9 mouse cellular contexts compared by ENCODE assay signal in genomic region chr2:11765694-11766093, GRCm38 (mm10). TPM values are rescaled to one million over a fixed set of nuclear protein-coding genes. Genes with fewer than 3 reads are reported as not detected.
A peak's percentile ranks its signal among the peaks of the same experiment; 100 is the strongest.
DNase-seq lines count a peak whose midpoint lies in the region; ATAC-seq and TF ChIP-seq lines count a peak whose summit lies in the region.
"Had no signal": no experiment of that assay in that cellular context is flagged by ENCODE, and none has a peak within 500 bp of the region (broad histone marks: within the 10 kb centered on the region; RNA-seq: fewer than 3 reads in every experiment).

No protein-coding gene starts in this region.

- H3K4me2 ChIP-seq in forebrain, embryonic 15.5 days (replicated peaks) = no peak overlapping the region
- no peak overlapping the region for H3K4me2 ChIP-seq in forebrain, embryonic 12.5 days
- H3K4me2 ChIP-seq in lung, embryonic 15.5 days = no peak overlapping the region
- H3K4me2 ChIP-seq in forebrain, embryonic 16.5 days (ENCODE audit: low read length) = no peak overlapping the region

- no peak for TF ChIP-seq CTCF in lung, adult 2 months (IDR thresholded peaks at IDR 0.05; ENCODE audit: insufficient read depth, low read length)

- no peak for TF ChIP-seq POLR2A in lung, adult 2 months (IDR thresholded peaks at IDR 0.05; ENCODE audit: borderline replicate concordance, extremely low read depth, low read depth, low read length)

- WGBS in forebrain, embryonic 15.5 days = 48% methylated on average over 4 of the region's 4 CpGs
- WGBS in forebrain, embryonic 12.5 days = 86% methylated on average over 4 of the region's 4 CpGs
- 72% methylated on average over 4 of the region's 4 CpGs for WGBS in lung, embryonic 15.5 days
- WGBS in lung, adult 2 months = 56% methylated on average over 4 of the region's 4 CpGs
- WGBS in forebrain, embryonic 16.5 days = 52% methylated on average over 4 of the region's 4 CpGs

- H3K27ac ChIP-seq in forebrain, embryonic 15.5 days (replicated peaks) = no peak overlapping the region
- H3K27ac ChIP-seq in forebrain, embryonic 12.5 days = no peak overlapping the region
- no peak overlapping the region for H3K27ac ChIP-seq in lung, embryonic 15.5 days
- no peak overlapping the region for H3K27ac ChIP-seq in forebrain, embryonic 16.5 days (ENCODE audit: low read length)
- H3K27ac ChIP-seq: limb, embryonic 10.5 days had no signal

- peaks cover 66% of the 10 kb centered on the region for H3K36me3 ChIP-seq in forebrain, embryonic 15.5 days
- peaks cover 76% of the 10 kb centered on the region for H3K36me3 ChIP-seq in forebrain, embryonic 12.5 days (replicated peaks)
- peaks cover 73% of the 10 kb centered on the region for H3K36me3 ChIP-seq in lung, embryonic 15.5 days
- peaks cover 44% of the 10 kb centered on the region for H3K36me3 ChIP-seq in forebrain, embryonic 16.5 days (ENCODE audit: control insufficient read depth, insufficient read depth)

- no peaks in the 10 kb centered on the region for H3K27me3 ChIP-seq in forebrain, embryonic 15.5 days
- no peaks in the 10 kb centered on the region for H3K27me3 ChIP-seq in forebrain, embryonic 12.5 days
- no peaks in the 10 kb centered on the region for H3K27me3 ChIP-seq in lung, embryonic 15.5 days
- H3K27me3 ChIP-seq in forebrain, embryonic 16.5 days (replicated peaks; ENCODE audit: control insufficient read depth, insufficient read depth, low read length) = no peaks in the 10 kb centered on the region

- peak; percentile 89 for ATAC-seq in forebrain, embryonic 15.5 days (replicated peaks)
- no peak for ATAC-seq in forebrain, embryonic 12.5 days (ENCODE audit: low FRiP score)
- ATAC-seq in lung, embryonic 15.5 days (ENCODE audit: borderline replicate concordance, extremely low read depth, low FRiP score, low TSS enrichment) = peak; percentile 52; the same call in 1 of the 2 replicates
- ATAC-seq in forebrain, embryonic 16.5 days = peak; percentile 84
- no peak for ATAC-seq in megakaryocyte, adult 5-6 weeks (ENCODE audit: poor library complexity, severe bottlenecking)

- no peaks in the 10 kb centered on the region for H3K9me3 ChIP-seq in forebrain, embryonic 15.5 days
- H3K9me3 ChIP-seq in forebrain, embryonic 12.5 days = no peaks in the 10 kb centered on the region
- H3K9me3 ChIP-seq in lung, embryonic 15.5 days = no peaks in the 10 kb centered on the region
- H3K9me3 ChIP-seq in forebrain, embryonic 16.5 days (ENCODE audit: control insufficient read depth, low read length) = no peaks in the 10 kb centered on the region
- H3K9me3 ChIP-seq: limb, embryonic 10.5 days had no signal

- H3K9ac ChIP-seq in forebrain, embryonic 15.5 days (replicated peaks) = no peak overlapping the region
- H3K9ac ChIP-seq in forebrain, embryonic 12.5 days = no peak overlapping the region
- no peak overlapping the region for H3K9ac ChIP-seq in lung, embryonic 15.5 days
- no peak overlapping the region for H3K9ac ChIP-seq in forebrain, embryonic 16.5 days (replicated peaks; ENCODE audit: low read depth, low read length)

- H3K4me3 ChIP-seq in forebrain, embryonic 15.5 days = no peak overlapping the region
- no peak overlapping the region for H3K4me3 ChIP-seq in forebrain, embryonic 12.5 days (replicated peaks)
- H3K4me3 ChIP-seq in lung, embryonic 15.5 days = no peak overlapping the region
- H3K4me3 ChIP-seq in lung, adult 2 months (replicated peaks; ENCODE audit: extremely low read depth, low read depth, low read length) = no peak overlapping the region
- no peak overlapping the region for H3K4me3 ChIP-seq in forebrain, embryonic 16.5 days (replicated peaks; ENCODE audit: low read length)
- H3K4me3 ChIP-seq: limb, embryonic 10.5 days had no signal

- peaks cover 14% of the 10 kb centered on the region; the same call in 1 of the 2 replicates for H3K4me1 ChIP-seq in forebrain, embryonic 15.5 days
- no peaks in the 10 kb centered on the region for H3K4me1 ChIP-seq in forebrain, embryonic 12.5 days
- no peaks in the 10 kb centered on the region for H3K4me1 ChIP-seq in lung, embryonic 15.5 days
- no peaks in the 10 kb centered on the region for H3K4me1 ChIP-seq in lung, adult 2 months (ENCODE audit: control insufficient read depth, insufficient read depth, low read length)
- peaks cover 11% of the 10 kb centered on the region for H3K4me1 ChIP-seq in forebrain, embryonic 16.5 days (replicated peaks; ENCODE audit: control insufficient read depth, insufficient read depth, low read length)
- H3K4me1 ChIP-seq: limb, embryonic 10.5 days had no signal

- no peak for DNase-seq in lung, adult 2 months
- peak; percentile 32 for DNase-seq in lung, postnatal 10 days
- no peak for DNase-seq in kidney, postnatal 14 days

RNA-seq across cellular contexts. Expression of gene Fbh1, which starts 11.7 kb away (rescaled TPM):
- 124 and 128 TPM in 2 replicates for polyA plus RNA-seq in forebrain, embryonic 15.5 days (2015; fragmentation: Nextera tagmentation; extraction: Ambion mirVana)
- 143 TPM in 2 replicates for polyA plus RNA-seq in forebrain, embryonic 12.5 days (2016; fragmentation: Nextera tagmentation; extraction: Ambion mirVana)
- 98.8 and 105 TPM in 2 replicates for polyA plus RNA-seq in lung, embryonic 15.5 days (2015; fragmentation: Nextera tagmentation; extraction: Ambion mirVana)
- polyA plus RNA-seq in lung, adult 2 months (2012; rRNA removed) = 34.2 and 44.9 TPM in 2 replicates
- 125 and 142 TPM in 2 replicates for polyA plus RNA-seq in forebrain, embryonic 16.5 days (2015; fragmentation: Nextera tagmentation; extraction: Ambion mirVana)
- 62.1 and 65.4 TPM in 2 replicates for total RNA-seq in megakaryocyte, adult 5-6 weeks (2015)
- total RNA-seq in megakaryocyte, adult 5-6 weeks (2017) = 73.0 and 114 TPM in 2 replicates

RNA-seq across cellular contexts. Expression of gene Ankrd16, which starts 12.0 kb away (rescaled TPM):
- polyA plus RNA-seq in forebrain, embryonic 15.5 days (2015; fragmentation: Nextera tagmentation; extraction: Ambion mirVana) = 43.3 and 48.3 TPM in 2 replicates
- polyA plus RNA-seq in forebrain, embryonic 12.5 days (2016; fragmentation: Nextera tagmentation; extraction: Ambion mirVana) = 47.9 and 54.8 TPM in 2 replicates
- 34.6 and 41.7 TPM in 2 replicates for polyA plus RNA-seq in lung, embryonic 15.5 days (2015; fragmentation: Nextera tagmentation; extraction: Ambion mirVana)
- polyA plus RNA-seq in lung, adult 2 months (2012; rRNA removed) = 41.7 and 53.1 TPM in 2 replicates
- polyA plus RNA-seq in forebrain, embryonic 16.5 days (2015; fragmentation: Nextera tagmentation; extraction: Ambion mirVana) = 43.5 and 55.0 TPM in 2 replicates
- total RNA-seq in megakaryocyte, adult 5-6 weeks (2015) = 42.3 and 52.2 TPM in 2 replicates
- 23.3 and 32.1 TPM in 2 replicates for total RNA-seq in megakaryocyte, adult 5-6 weeks (2017)

Comparison
In these comparisons a context has a peak if more than half of its experiments do, and no peak if none do; other contexts are left out.
1. ATAC-seq: peak in forebrain, embryonic 15.5 days (single experiment), lung, embryonic 15.5 days (single experiment) and forebrain, embryonic 16.5 days (single experiment); none in forebrain, embryonic 12.5 days (single experiment) and megakaryocyte, adult 5-6 weeks (single experiment).